Mouse (Mus musculus): ENCODE data around the gene Elf1. TPM values are rescaled to one million over a fixed set of nuclear protein-coding genes. Genes with fewer than 3 reads are reported as not detected.

Gene Elf1
- total and polyA plus RNA-seq, 2 experiments from 2014 or later, result 2.1 to 7.2 TPM

DNA sequence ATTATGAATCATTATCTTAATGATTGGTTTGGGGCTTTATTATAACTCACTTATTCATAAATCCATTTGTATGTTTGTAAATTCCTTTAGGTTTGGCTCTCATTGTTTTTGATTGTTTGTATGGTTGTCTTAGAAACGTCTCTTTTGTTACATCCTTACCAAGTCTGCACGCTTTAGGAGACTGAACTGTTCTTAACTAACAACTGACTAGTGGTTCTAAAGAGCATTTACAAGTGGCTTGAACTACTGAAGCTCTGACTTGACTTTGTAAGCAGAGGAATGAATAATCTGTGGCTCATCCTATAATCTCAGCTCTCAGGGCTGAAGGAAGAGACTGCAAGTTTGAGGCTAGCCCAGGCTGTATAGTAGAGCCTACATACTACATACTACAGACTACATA is 110.6 kb downstream of the Elf1 start:
- Histone ChIP-seq H3K4me3 (ENCODE audit: low read depth, low read length) (no peak overlapping the region), H3K27me3 (ENCODE audit: insufficient read depth, low read length) (no peaks in the 10 kb centered on the region), H3K27ac (ENCODE audit: low read depth, low read length) (no peak overlapping the region), H3K9ac (replicated peaks; ENCODE audit: low read length, poor library complexity, severe bottlenecking) (no peak overlapping the region), H3K36me3 (ENCODE audit: insufficient read depth, low read length) (0 out of 2 replicates have a peak, but pooled peaks cover 3% of the 10 kb centered on the region), H3K4me1 (ENCODE audit: insufficient read depth, low read length) (peaks cover 12% of the 10 kb centered on the region), H3K4me2 (ENCODE audit: low read depth, low read length, poor library complexity, severe bottlenecking) (no peak overlapping the region), H3K9me3 (ENCODE audit: low read length) (no peaks in the 10 kb centered on the region)
- 93% methylated on average over 2 of the region's 2 CpGs for WGBS
- ATAC-seq (ENCODE audit: low FRiP score) (no peak), DNase-seq (ENCODE audit: low spot score) (no peak)
- no peak for TF ChIP-seq CTCF (IDR thresholded peaks at IDR 0.05)

DNA sequence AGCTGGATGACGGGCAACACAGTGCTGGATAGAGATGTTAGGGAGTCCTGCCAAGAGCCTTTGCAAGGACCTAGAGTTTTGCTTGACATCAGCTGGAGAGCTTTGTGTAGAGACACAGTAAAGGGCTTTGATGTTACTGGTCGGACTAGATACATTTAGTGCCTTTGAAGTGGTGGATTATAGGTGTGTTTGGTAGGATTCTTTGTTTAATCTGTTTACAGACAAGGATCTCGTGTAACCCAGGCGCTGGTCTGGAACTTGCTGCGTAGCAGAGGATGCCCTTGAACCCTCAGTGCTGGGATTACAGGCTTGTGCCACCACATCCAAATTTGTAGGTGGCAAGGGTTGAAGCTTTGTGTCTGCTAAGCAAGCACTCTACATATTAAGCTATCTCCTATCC is 113.1 kb downstream of the Elf1 start:
- no peak for DNase-seq (ENCODE audit: low spot score)
- peaks cover 8% of the 10 kb centered on the region; the same call in 1 of the 2 replicates for H3K36me3 ChIP-seq (ENCODE audit: insufficient read depth, low read length)
- no peaks in the 10 kb centered on the region for H3K27me3 ChIP-seq (ENCODE audit: insufficient read depth, low read length)
- 77% methylated on average over 5 of the region's 5 CpGs for WGBS
- 0 out of 2 replicates have a peak, but pooled peaks cover under 1% of the 10 kb centered on the region for H3K4me1 ChIP-seq (ENCODE audit: insufficient read depth, low read length)
- no peak overlapping the region for H3K9ac ChIP-seq (replicated peaks; ENCODE audit: low read length, poor library complexity, severe bottlenecking)
- H3K27ac ChIP-seq (ENCODE audit: low read depth, low read length), result no peak overlapping the region
- ATAC-seq (ENCODE audit: low FRiP score), result no peak
- no peak for TF ChIP-seq CTCF (IDR thresholded peaks at IDR 0.05)
- no peak overlapping the region for H3K4me2 ChIP-seq (ENCODE audit: low read depth, low read length, poor library complexity, severe bottlenecking)
- no peak overlapping the region for H3K4me3 ChIP-seq (ENCODE audit: low read depth, low read length)
- no peaks in the 10 kb centered on the region for H3K9me3 ChIP-seq (ENCODE audit: low read length)

DNA sequence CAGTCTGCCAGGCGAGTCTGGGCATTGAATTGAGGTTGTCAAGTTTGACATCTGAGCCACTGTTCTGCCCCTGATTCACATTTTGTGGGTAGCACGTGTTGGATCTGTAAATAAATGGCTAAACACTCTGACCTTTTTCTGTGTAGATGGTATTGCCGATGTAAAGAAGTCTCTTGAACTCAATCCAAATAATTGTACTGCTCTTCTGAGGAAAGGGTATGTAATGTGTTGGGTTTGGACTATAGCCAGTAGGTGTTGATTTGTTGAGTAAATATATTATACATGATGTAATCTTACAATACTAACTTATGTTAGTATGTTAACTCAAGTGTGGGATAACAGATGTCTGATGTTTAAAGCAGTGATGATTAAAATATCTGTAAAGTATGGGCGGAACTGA is 115.6 kb downstream of the Elf1 start:
- Histone ChIP-seq H3K4me2 (ENCODE audit: low read depth, low read length, poor library complexity, severe bottlenecking) (no peak overlapping the region), H3K4me3 (ENCODE audit: low read depth, low read length) (no peak overlapping the region), H3K9ac (replicated peaks; ENCODE audit: low read length, poor library complexity, severe bottlenecking) (no peak overlapping the region), H3K9me3 (ENCODE audit: low read length) (no peaks in the 10 kb centered on the region), H3K27me3 (ENCODE audit: insufficient read depth, low read length) (no peaks in the 10 kb centered on the region), H3K36me3 (ENCODE audit: insufficient read depth, low read length) (peaks cover 12% of the 10 kb centered on the region), H3K4me1 (ENCODE audit: insufficient read depth, low read length) (no peaks in the 10 kb centered on the region), H3K27ac (ENCODE audit: low read depth, low read length) (no peak overlapping the region)
- WGBS, result 83% methylated on average over 4 of the region's 4 CpGs
- TF ChIP-seq CTCF (IDR thresholded peaks at IDR 0.05), result no peak
- no peak for ATAC-seq (ENCODE audit: low FRiP score)
- DNase-seq (ENCODE audit: low spot score), result no peak

DNA sequence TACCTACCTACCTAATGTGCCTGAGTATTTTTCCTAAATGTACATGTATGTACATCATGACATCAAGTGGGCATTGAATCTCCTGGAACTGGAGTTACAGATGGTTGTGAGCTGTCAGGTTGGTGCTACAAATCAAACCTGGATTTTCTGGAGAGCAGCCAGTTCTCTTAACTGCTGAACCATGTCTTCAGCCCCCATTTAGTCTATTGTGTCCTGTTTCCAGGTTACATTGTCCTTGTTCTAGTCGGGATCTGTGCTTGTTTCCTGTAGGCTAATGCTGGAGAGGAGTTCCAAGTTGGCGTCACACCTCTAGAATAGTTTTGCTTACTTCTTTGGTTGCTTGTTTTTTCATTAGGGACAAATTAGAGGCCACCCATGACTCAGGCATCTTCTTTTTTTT is 124.9 kb downstream of the Elf1 start:
- no peak overlapping the region for H3K4me2 ChIP-seq (ENCODE audit: low read depth, low read length, poor library complexity, severe bottlenecking)
- no peak overlapping the region for H3K9ac ChIP-seq (replicated peaks; ENCODE audit: low read length, poor library complexity, severe bottlenecking)
- DNase-seq (ENCODE audit: low spot score) (no peak), ATAC-seq (ENCODE audit: low FRiP score) (no peak)
- no peaks in the 10 kb centered on the region for H3K27me3 ChIP-seq (ENCODE audit: insufficient read depth, low read length)
- TF ChIP-seq CTCF (IDR thresholded peaks at IDR 0.05), result no peak
- no peak overlapping the region for H3K4me3 ChIP-seq (ENCODE audit: low read depth, low read length)
- no peak overlapping the region for H3K27ac ChIP-seq (ENCODE audit: low read depth, low read length)
- 69% methylated on average over 2 of the region's 2 CpGs for WGBS
- H3K36me3 ChIP-seq (ENCODE audit: insufficient read depth, low read length), result peaks cover 35% of the 10 kb centered on the region
- H3K4me1 ChIP-seq (ENCODE audit: insufficient read depth, low read length), result no peaks in the 10 kb centered on the region
- no peaks in the 10 kb centered on the region for H3K9me3 ChIP-seq (ENCODE audit: low read length)

DNA sequence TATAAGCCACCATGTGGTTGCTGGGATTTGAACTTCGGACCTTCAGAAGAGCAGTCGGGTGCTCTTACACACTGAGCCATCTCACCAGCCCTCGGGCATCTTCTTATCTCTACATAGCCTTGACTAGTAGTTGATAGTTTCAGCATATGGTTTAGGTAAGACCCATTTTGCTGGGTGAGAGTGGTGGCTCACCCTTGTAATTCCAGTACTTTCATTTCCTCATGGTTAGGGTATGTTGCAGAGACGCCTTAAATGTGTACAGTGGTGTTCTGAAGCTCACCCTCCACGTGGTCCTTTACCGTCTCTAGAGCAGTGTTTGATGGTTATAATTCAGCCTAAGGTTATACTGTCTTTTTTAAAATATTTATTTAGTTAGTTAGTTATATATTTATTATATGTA is 125.4 kb downstream of the Elf1 start:
- H3K4me2 ChIP-seq (ENCODE audit: low read depth, low read length, poor library complexity, severe bottlenecking), result no peak overlapping the region
- no peaks in the 10 kb centered on the region for H3K9me3 ChIP-seq (ENCODE audit: low read length)
- H3K4me3 ChIP-seq (ENCODE audit: low read depth, low read length), result no peak overlapping the region
- no peak overlapping the region for H3K27ac ChIP-seq (ENCODE audit: low read depth, low read length)
- H3K36me3 ChIP-seq (ENCODE audit: insufficient read depth, low read length), result peaks cover 37% of the 10 kb centered on the region
- ATAC-seq (ENCODE audit: low FRiP score), result no peak
- DNase-seq (ENCODE audit: low spot score), result no peak
- no peaks in the 10 kb centered on the region for H3K4me1 ChIP-seq (ENCODE audit: insufficient read depth, low read length)
- WGBS, result 91% methylated on average over 6 of the region's 6 CpGs
- no peaks in the 10 kb centered on the region for H3K27me3 ChIP-seq (ENCODE audit: insufficient read depth, low read length)
- no peak overlapping the region for H3K9ac ChIP-seq (replicated peaks; ENCODE audit: low read length, poor library complexity, severe bottlenecking)
- no peak for TF ChIP-seq CTCF (IDR thresholded peaks at IDR 0.05)

DNA sequence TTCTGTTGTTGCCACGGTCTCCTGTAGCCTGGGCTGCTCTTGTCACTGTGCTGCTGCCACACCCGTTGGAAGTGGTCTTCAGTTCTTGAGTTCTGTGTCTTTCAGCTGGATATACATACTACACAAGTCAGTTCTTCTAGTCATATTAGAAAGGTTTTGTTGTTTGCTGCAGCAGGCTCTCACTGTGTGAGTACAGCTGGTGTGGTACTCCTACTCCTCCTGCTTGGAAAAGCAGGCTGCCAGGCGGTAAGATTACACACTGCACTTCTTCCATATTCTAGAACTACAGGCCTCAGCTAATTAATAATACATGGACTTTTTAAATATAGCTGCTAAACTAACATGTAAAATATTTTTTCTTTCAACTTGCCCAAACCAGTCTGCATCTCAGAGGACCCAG is 125.9 kb downstream of the Elf1 start:
- H3K9me3 ChIP-seq (ENCODE audit: low read length), result no peaks in the 10 kb centered on the region
- peaks cover 33% of the 10 kb centered on the region for H3K36me3 ChIP-seq (ENCODE audit: insufficient read depth, low read length)
- H3K27ac ChIP-seq (ENCODE audit: low read depth, low read length), result no peak overlapping the region
- H3K27me3 ChIP-seq (ENCODE audit: insufficient read depth, low read length), result no peaks in the 10 kb centered on the region
- TF ChIP-seq CTCF (IDR thresholded peaks at IDR 0.05), result no peak
- DNase-seq (ENCODE audit: low spot score) (no peak), ATAC-seq (ENCODE audit: low FRiP score) (no peak)
- WGBS, result 90% methylated on average over 3 of the region's 3 CpGs
- no peak overlapping the region for H3K4me2 ChIP-seq (ENCODE audit: low read depth, low read length, poor library complexity, severe bottlenecking)
- no peak overlapping the region for H3K4me3 ChIP-seq (ENCODE audit: low read depth, low read length)
- no peak overlapping the region for H3K9ac ChIP-seq (replicated peaks; ENCODE audit: low read length, poor library complexity, severe bottlenecking)
- no peaks in the 10 kb centered on the region for H3K4me1 ChIP-seq (ENCODE audit: insufficient read depth, low read length)
